Mouse (Mus musculus) bone marrow macrophage, adult 2 months (primary cell): ENCODE measurements around the gene 2210011C24Rik.

Experiments
- CTCF ChIP-seq: IDR thresholded peaks from 2 replicates; pipeline ENCODE4 v1.5.1; 2012; ENCODE audit warnings: low read depth, mild to moderate bottlenecking, low read length, moderate library complexity
- POLR2A ChIP-seq: IDR thresholded peaks from 2 replicates; pipeline ENCODE4 v1.6.1; 2012; ENCODE audit warnings: mild to moderate bottlenecking, low read depth, low read length, borderline replicate concordance

GRCm38 (mm10) chr8:84057827-84058226 is 45.9 kb upstream of the 2210011C24Rik start:
- no peak for TF ChIP-seq CTCF
- no peak for TF ChIP-seq POLR2A
